Mouse (Mus musculus) small intestine, adult 2 months (tissue): ENCODE measurements at regions not wholly inside any gene's neighbourhood (a gene's known extent, or its start where the extent isn't known, plus 50 kb on each side); places are given as distances from the start of the nearest gene placed in this dataset.

Source experiments
- H3K27ac ChIP-seq: fragments of 200-500 bp; 2 replicates; pipeline ENCODE4 v1.5.1; 2012; ENCODE audit warnings: low read depth, low read length, control low read depth, inconsistent platforms; ENCODE audit not compliant: insufficient read depth
- H3K27me3 ChIP-seq: fragments of 200-500 bp; 2 replicates; pipeline ENCODE4 v1.6.1; 2012; ENCODE audit warnings: mild to moderate bottlenecking, moderate library complexity, low read length, inconsistent platforms; ENCODE audit not compliant: control insufficient read depth, insufficient read depth
- H3K36me3 ChIP-seq: fragments of 200-500 bp; 2 replicates; pipeline ENCODE4 v1.6.1; 2012; ENCODE audit warnings: mild to moderate bottlenecking, low read length, control low read depth, inconsistent platforms; ENCODE audit not compliant: control insufficient read depth, insufficient read depth
- H3K4me1 ChIP-seq: fragments of 200-500 bp; 2 replicates; pipeline ENCODE4 v1.6.1; 2012; ENCODE audit warnings: low read length, inconsistent platforms, mixed read lengths; ENCODE audit not compliant: control insufficient read depth, insufficient read depth, insufficient read length
- H3K4me3 ChIP-seq: fragments of 200-500 bp; 2 replicates; pipeline ENCODE4 v1.5.1; 2012; ENCODE audit warnings: low read depth, mild to moderate bottlenecking, control low read depth, inconsistent platforms, low read length, moderate library complexity
- CTCF ChIP-seq: fragments of 200-500 bp; IDR thresholded peaks from 2 replicates; pipeline ENCODE4 v1.5.1; 2012; ENCODE audit warnings: low read depth, mild to moderate bottlenecking, control low read depth, inconsistent platforms, low read length, moderate library complexity, mixed read lengths; ENCODE audit not compliant: insufficient replicate concordance, insufficient read length; ENCODE audit errors: extremely low read depth
- POLR2A ChIP-seq: fragments of 200-500 bp; IDR thresholded peaks from 2 replicates; pipeline ENCODE4 v1.6.1; 2012; ENCODE audit warnings: low read depth, mild to moderate bottlenecking, control low read depth, inconsistent platforms, low read length, moderate library complexity
- WGBS: fragments of 180-500 bp; shearing (Covaris S2); methylation state at CpG from one replicate; pipeline ENCODE4 v1.1.7; 2018; 5-methylcytosine and 5-hydroxymethylcytosine counted together

GRCm38 (mm10) chr16:93013881-93014280, 187.9 kb upstream of the Runx1 start:
- H3K36me3 ChIP-seq, result no peaks in the 10 kb centered on the region
- H3K4me1 ChIP-seq, result no peaks in the 10 kb centered on the region
- WGBS, result 29% methylated on average over 8 of the region's 8 CpGs
- no peak overlapping the region for H3K4me3 ChIP-seq
- H3K27ac ChIP-seq, result no peak overlapping the region
- no peaks in the 10 kb centered on the region for H3K27me3 ChIP-seq
- TF ChIP-seq CTCF (no peak), POLR2A (no peak)

GRCm38 (mm10) chr16:93013256-93013655, 187.3 kb upstream of the Runx1 start:
- TF ChIP-seq POLR2A (no peak), CTCF (no peak)
- no peak overlapping the region for H3K27ac ChIP-seq
- 52% methylated on average over 7 of the region's 7 CpGs for WGBS

GRCm38 (mm10) chr16:93011474-93011873, 185.5 kb upstream of the Runx1 start:
- no peak overlapping the region for H3K27ac ChIP-seq
- H3K4me1 ChIP-seq, result no peaks in the 10 kb centered on the region
- no peaks in the 10 kb centered on the region for H3K36me3 ChIP-seq
- WGBS, result 92% methylated on average over 1 of the region's 1 CpGs
- H3K27me3 ChIP-seq, result no peaks in the 10 kb centered on the region
- TF ChIP-seq CTCF, result no peak
- H3K4me3 ChIP-seq, result no peak overlapping the region

More at GRCm38 (mm10) chr16:93013256-93013655, 187.3 kb upstream of the Runx1 start:
- Histone ChIP-seq H3K4me1 (no peaks in the 10 kb centered on the region), H3K36me3 (no peaks in the 10 kb centered on the region), H3K4me3 (no peak overlapping the region), H3K27me3 (no peaks in the 10 kb centered on the region)

- 53% methylated on average over 21 of the region's 21 CpGs for WGBS
- no peak overlapping the region for H3K4me3 ChIP-seq
These were observed 180.5 kb upstream of the Runx1 start for GRCm38 (mm10) chr16:93006321-93006984.

GRCm38 (mm10) chr16:93005470-93005869, 179.5 kb upstream of the Runx1 start:
- Histone ChIP-seq H3K27ac (no peak overlapping the region), H3K36me3 (no peaks in the 10 kb centered on the region), H3K4me1 (no peaks in the 10 kb centered on the region), H3K27me3 (no peaks in the 10 kb centered on the region), H3K4me3 (no peak overlapping the region)
- TF ChIP-seq CTCF (no peak), POLR2A (no peak)
- WGBS, result 42% methylated on average over 8 of the region's 8 CpGs

More at GRCm38 (mm10) chr16:93006321-93006984, 180.5 kb upstream of the Runx1 start:
- H3K4me1 ChIP-seq, result no peaks in the 10 kb centered on the region
- no peaks in the 10 kb centered on the region for H3K27me3 ChIP-seq
- no peaks in the 10 kb centered on the region for H3K36me3 ChIP-seq
- TF ChIP-seq CTCF, result no peak
- no peak for TF ChIP-seq POLR2A
- no peak overlapping the region for H3K27ac ChIP-seq

GRCm38 (mm10) chr16:93003830-93004229, 177.9 kb upstream of the Runx1 start:
- no peak overlapping the region for H3K4me3 ChIP-seq
- H3K4me1 ChIP-seq, result no peaks in the 10 kb centered on the region
- WGBS, result 78% methylated on average over 4 of the region's 4 CpGs
- no peak overlapping the region for H3K27ac ChIP-seq
- no peaks in the 10 kb centered on the region for H3K36me3 ChIP-seq
- H3K27me3 ChIP-seq, result no peaks in the 10 kb centered on the region
- TF ChIP-seq POLR2A (no peak), CTCF (no peak)

GRCm38 (mm10) chr16:92998689-92999088, 172.7 kb upstream of the Runx1 start:
- no peaks in the 10 kb centered on the region for H3K36me3 ChIP-seq
- peaks cover 3% of the 10 kb centered on the region for H3K4me1 ChIP-seq
- H3K27ac ChIP-seq, result no peak overlapping the region
- no peak overlapping the region for H3K4me3 ChIP-seq
- WGBS, result 79% methylated on average over 3 of the region's 3 CpGs
- no peaks in the 10 kb centered on the region for H3K27me3 ChIP-seq
- TF ChIP-seq CTCF (no peak), POLR2A (no peak)

- WGBS, result 63% methylated on average over 6 of the region's 6 CpGs
- Histone ChIP-seq H3K27ac (no peak overlapping the region), H3K27me3 (no peaks in the 10 kb centered on the region), H3K4me1 (peaks cover 3% of the 10 kb centered on the region), H3K36me3 (no peaks in the 10 kb centered on the region), H3K4me3 (no peak overlapping the region)
- TF ChIP-seq POLR2A (no peak), CTCF (no peak)
These were observed 171.7 kb upstream of the Runx1 start for GRCm38 (mm10) chr16:92997636-92998035.
